Comparison of ENCODE assay signal across 13 mouse cellular contexts in the genomic region with DNA sequence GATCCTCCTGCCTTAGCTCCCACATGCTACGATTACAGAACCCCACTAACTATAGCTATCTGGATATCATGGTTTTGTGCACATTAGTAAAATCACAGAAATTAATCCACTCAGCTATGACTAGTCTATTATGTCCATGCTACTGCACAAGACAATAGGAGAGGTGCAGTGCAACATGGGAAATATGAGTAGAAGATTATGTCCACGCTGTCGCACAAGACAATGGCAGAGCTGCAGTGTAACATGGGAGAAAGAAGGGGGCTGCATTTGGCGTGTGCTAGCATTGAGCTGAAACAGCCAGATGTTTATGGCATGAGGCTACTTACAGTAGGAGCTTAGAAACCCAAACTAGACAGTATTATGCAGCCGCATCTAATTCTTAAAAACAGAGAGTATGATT.
"Had no signal": no experiment of that assay in that cellular context is flagged by ENCODE, and none has a peak within 500 bp of the region (broad histone marks: within the 10 kb centered on the region; RNA-seq: fewer than 3 reads in every experiment).

No protein-coding gene starts in this region.

- H3K4me2 ChIP-seq: limb, embryonic 15.5 days; liver, embryonic 12.5 days; lung, embryonic 14.5 days had no signal

- H3K4me3 ChIP-seq: left cerebral cortex, adult 2 months; limb, embryonic 15.5 days; liver, embryonic 12.5 days; midbrain, embryonic 10.5 days had no signal

- H3K9ac ChIP-seq: limb, embryonic 15.5 days; liver, embryonic 12.5 days; lung, embryonic 14.5 days had no signal

- H3K27me3 ChIP-seq: limb, embryonic 15.5 days; liver, embryonic 12.5 days had no signal

- ATAC-seq: liver, embryonic 12.5 days had no signal

- H3K36me3 ChIP-seq: limb, embryonic 15.5 days; liver, embryonic 12.5 days; midbrain, embryonic 10.5 days had no signal

- H3K27ac ChIP-seq: left cerebral cortex, adult 2 months; limb, embryonic 15.5 days; liver, embryonic 12.5 days; midbrain, embryonic 10.5 days; stomach, postnatal 0 days had no signal

- H3K4me1 ChIP-seq: limb, embryonic 15.5 days; liver, embryonic 12.5 days; midbrain, embryonic 10.5 days had no signal

- H3K9me3 ChIP-seq: limb, embryonic 15.5 days; liver, embryonic 12.5 days; midbrain, embryonic 10.5 days had no signal

- DNase-seq: kidney, adult 8-10 months; kidney, postnatal 25 days; lung, embryonic 14.5 days; lung, postnatal 10 days; lung, postnatal 4 days; right cerebral cortex, adult 18-20 months; right cerebral cortex, postnatal 25 days; thymus, postnatal 4 days had no signal
